9 mouse cellular contexts compared by ENCODE assay signal in the genomic region with DNA sequence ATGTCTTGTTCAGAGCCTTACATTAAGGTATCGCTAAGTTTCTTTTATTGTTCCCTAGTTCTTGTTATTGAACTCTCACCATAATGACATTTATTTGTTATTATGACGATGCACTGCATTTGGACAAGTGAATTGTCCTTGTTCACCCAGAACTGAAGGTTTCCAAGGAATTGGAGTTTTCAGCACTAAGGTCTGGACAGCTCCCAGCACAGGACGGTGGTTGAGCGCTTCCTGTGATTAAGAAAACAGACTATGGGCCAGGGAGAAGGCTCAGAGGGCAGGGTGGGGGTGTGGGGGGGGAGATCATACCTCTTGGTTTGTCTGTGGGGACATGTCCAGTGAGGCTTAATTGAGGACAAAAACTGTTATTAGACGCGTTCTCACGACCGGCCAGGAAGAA.
A peak's percentile ranks its signal among the peaks of the same experiment; 100 is the strongest.
DNase-seq lines count a peak whose midpoint lies in the region; ATAC-seq and TF ChIP-seq lines count a peak whose summit lies in the region.
"Had no signal": no experiment of that assay in that cellular context is flagged by ENCODE, and none has a peak within 500 bp of the region (broad histone marks: within the 10 kb centered on the region; RNA-seq: fewer than 3 reads in every experiment).

No protein-coding gene starts in this region.

- no peaks in the 10 kb centered on the region for H3K36me3 ChIP-seq in midbrain, embryonic 10.5 days
- H3K36me3 ChIP-seq in midbrain, postnatal 0 days (ENCODE audit: insufficient read depth, low read length) = no peaks in the 10 kb centered on the region
- H3K36me3 ChIP-seq: limb, embryonic 13.5 days had no signal

- TF ChIP-seq CTCF in midbrain, postnatal 0 days (IDR thresholded peaks at IDR 0.05) = no peak
- TF ChIP-seq CTCF in cerebellum, adult 2 months (IDR thresholded peaks at IDR 0.05; ENCODE audit: borderline replicate concordance, insufficient read depth, low read depth, low read length) = no peak

- no peak overlapping the region for H3K27ac ChIP-seq in midbrain, embryonic 10.5 days (replicated peaks)
- no peak overlapping the region for H3K27ac ChIP-seq in midbrain, postnatal 0 days (ENCODE audit: low read depth, low read length)
- no peak overlapping the region for H3K27ac ChIP-seq in cerebellum, adult 2 months (ENCODE audit: insufficient read depth, low read length)
- H3K27ac ChIP-seq: limb, embryonic 13.5 days had no signal

- no peaks in the 10 kb centered on the region for H3K4me1 ChIP-seq in midbrain, embryonic 10.5 days
- no peaks in the 10 kb centered on the region for H3K4me1 ChIP-seq in midbrain, postnatal 0 days (ENCODE audit: insufficient read depth, low read length)
- no peaks in the 10 kb centered on the region for H3K4me1 ChIP-seq in cerebellum, adult 2 months (ENCODE audit: control insufficient read depth, insufficient read depth, low read length)
- H3K4me1 ChIP-seq: limb, embryonic 13.5 days had no signal

- DNase-seq in adrenal gland, adult 18-20 months (ENCODE audit: low spot score in 2 of 2) = peak; percentile 5 to 20
- DNase-seq in adrenal gland, postnatal 4 days (ENCODE audit: low spot score in 2 of 2) = no peak
- peak; percentile 25 for DNase-seq in midbrain, embryonic 10.5 days (ENCODE audit: low spot score)
- no peak for DNase-seq in midbrain, postnatal 0 days (ENCODE audit: low spot score)
- peak; percentile 76 for DNase-seq in embryo, embryonic 11 days
- peak; percentile 72 for DNase-seq in mesoderm, embryonic 11.5 days (ENCODE audit: low read depth, low spot score)
- no peak for DNase-seq in cerebellum, postnatal 4 days (ENCODE audit: low spot score in 2 of 2)
- no peak for DNase-seq in cerebellum, adult 2 months

- no peaks in the 10 kb centered on the region for H3K9me3 ChIP-seq in midbrain, embryonic 10.5 days (replicated peaks)
- no peaks in the 10 kb centered on the region for H3K9me3 ChIP-seq in midbrain, postnatal 0 days (ENCODE audit: low read length)
- H3K9me3 ChIP-seq: limb, embryonic 13.5 days had no signal

- ATAC-seq in midbrain, postnatal 0 days (ENCODE audit: low FRiP score) = no peak

- H3K4me2 ChIP-seq in midbrain, postnatal 0 days (ENCODE audit: low read depth, low read length, poor library complexity, severe bottlenecking) = no peak overlapping the region
- H3K4me2 ChIP-seq: limb, embryonic 13.5 days had no signal

- H3K4me3 ChIP-seq in midbrain, embryonic 10.5 days = no peak overlapping the region
- no peak overlapping the region for H3K4me3 ChIP-seq in midbrain, postnatal 0 days (ENCODE audit: low read depth, low read length)
- no peak overlapping the region for H3K4me3 ChIP-seq in cerebellum, adult 2 months (replicated peaks; ENCODE audit: insufficient read depth, low read depth, low read length)
- H3K4me3 ChIP-seq: limb, embryonic 13.5 days had no signal

- no peak overlapping the region for H3K9ac ChIP-seq in midbrain, postnatal 0 days (replicated peaks; ENCODE audit: low read length, poor library complexity, severe bottlenecking)
- H3K9ac ChIP-seq: limb, embryonic 13.5 days had no signal

- 65% methylated on average over 8 of the region's 8 CpGs for WGBS in midbrain, embryonic 10.5 days
- WGBS in midbrain, postnatal 0 days = 73% methylated on average over 8 of the region's 8 CpGs
- 67% methylated on average over 8 of the region's 8 CpGs for WGBS in cerebellum, adult 2 months

- no peaks in the 10 kb centered on the region for H3K27me3 ChIP-seq in midbrain, embryonic 10.5 days (ENCODE audit: low read depth, poor library complexity, severe bottlenecking)
- H3K27me3 ChIP-seq in midbrain, postnatal 0 days (ENCODE audit: insufficient read depth, low read length) = no peaks in the 10 kb centered on the region
- no peaks in the 10 kb centered on the region for H3K27me3 ChIP-seq in cerebellum, adult 2 months (ENCODE audit: control insufficient read depth, insufficient read depth, low read length)
- H3K27me3 ChIP-seq: limb, embryonic 13.5 days had no signal

- TF ChIP-seq POLR2A in cerebellum, adult 2 months (IDR thresholded peaks at IDR 0.05; ENCODE audit: borderline replicate concordance, insufficient read depth, low read length) = no peak

Comparison
In these comparisons a context has a peak if more than half of its experiments do, and no peak if none do; other contexts are left out.
1. DNase-seq: peak in adrenal gland, adult 18-20 months (2 of 2), midbrain, embryonic 10.5 days (single experiment), embryo, embryonic 11 days (single experiment) and mesoderm, embryonic 11.5 days (single experiment); none in adrenal gland, postnatal 4 days (0 of 2), midbrain, postnatal 0 days (single experiment), cerebellum, postnatal 4 days (0 of 2) and cerebellum, adult 2 months (0 of 2).